Mouse (Mus musculus): ENCODE results near the gene Rtn3. TPM values are rescaled to one million over a fixed set of nuclear protein-coding genes. Genes with fewer than 3 reads are reported as not detected.

Gene Rtn3
- 605 and 631 TPM in 2 replicates for polyA plus RNA-seq (2021; fragmentation: Nextera tagmentation)
- long read RNA-seq, experiment 1, full-length matches to known transcripts = 1,769 of 1,985 reads
- long read RNA-seq, experiment 1, partial matches to known transcripts = 70 of 1,985 reads
- long read RNA-seq, experiment 1, other reads (novel, unspliced or antisense) = 146 of 1,985 reads
- long read RNA-seq, experiment 2, full-length matches to known transcripts = 420 of 742 reads
- long read RNA-seq, experiment 2, partial matches to known transcripts = 67 of 742 reads
- long read RNA-seq, experiment 2, other reads (novel, unspliced or antisense) = 255 of 742 reads

GRCm38 (mm10) chr19:7482599-7483511 lies at the start of gene Rtn3:
Gene Rtn3, minus strand, starts transcription at chr19:7483281.

GRCm38 (mm10) chr19:7493352-7494186 lies 10.5 kb upstream of the Rtn3 start, which contains the start of gene Atl3:
Gene Atl3, plus strand, starts transcription at chr19:7494040.

GRCm38 (mm10) chr19:7416834-7417735 lies 66.0 kb downstream of the Rtn3 start, which contains the start of gene 2700081O15Rik:
Gene 2700081O15Rik, plus strand, starts transcription at chr19:7417625.

GRCm38 (mm10) chr19:7382903-7383865 lies 99.9 kb downstream of the Rtn3 start, which contains the start of gene Spindoc:
Gene Spindoc, minus strand, starts transcription at chr19:7382994.

Other genes with a start within 250 kb of the Rtn3 start
- 9.4 and 11.2 TPM in 2 replicates for gene Naa40, start 242.1 kb downstream of the Rtn3 start, polyA plus RNA-seq (2021; fragmentation: Nextera tagmentation)
- 1.3 and 3.4 TPM in 2 replicates for gene Rcor2, start 216.0 kb downstream of the Rtn3 start, polyA plus RNA-seq (2021; fragmentation: Nextera tagmentation)
- 26.0 and 29.1 TPM in 2 replicates for gene Mark2, start 141.4 kb downstream of the Rtn3 start, polyA plus RNA-seq (2021; fragmentation: Nextera tagmentation)
- 2.9 and 6.9 TPM in 2 replicates for gene Spindoc, start 100.3 kb downstream of the Rtn3 start, polyA plus RNA-seq (2021; fragmentation: Nextera tagmentation)
- 1.6 and 2.0 TPM in 2 replicates for gene 2700081O15Rik, start 65.7 kb downstream of the Rtn3 start, polyA plus RNA-seq (2021; fragmentation: Nextera tagmentation)
- gene Atl3, start 10.8 kb upstream of the Rtn3 start, polyA plus RNA-seq (2021; fragmentation: Nextera tagmentation) = 5.8 and 7.3 TPM in 2 replicates
- gene Pla2g16, start 74.2 kb upstream of the Rtn3 start, polyA plus RNA-seq (2021; fragmentation: Nextera tagmentation) = 17.1 and 23.7 TPM in 2 replicates
- gene Lgals12, start 123.9 kb upstream of the Rtn3 start, polyA plus RNA-seq (2021; fragmentation: Nextera tagmentation) = 0.15 and 0.21 TPM in 2 replicates
- gene Hrasls5, start 129.3 kb upstream of the Rtn3 start, polyA plus RNA-seq (2021; fragmentation: Nextera tagmentation) = 0.13 TPM in 1 of 2 replicates, not detected in the other
- not detected in 2 replicates for gene Slc22a19, start 228.0 kb upstream of the Rtn3 start, polyA plus RNA-seq (2021; fragmentation: Nextera tagmentation)